Mouse (Mus musculus) hematopoietic stem cell, adult 5-6 weeks (primary cell): ENCODE measurements around the gene Olfr1511. TPM values are rescaled to one million over a fixed set of nuclear protein-coding genes. Genes with fewer than 3 reads are reported as not detected.

ENCODE experiments used
- ATAC-seq, 2 experiments: fragments of 125-278 bp in 1 of 2; replicated peaks in 1 of 2; 2 replicates each; pipeline ENCODE4 v1.8.0; 2016 to 2017; ENCODE audit warnings: inconsistent platforms in 2 of 2, mild to moderate bottlenecking in 2 of 2, moderate number of reproducible peaks in 2 of 2, low read depth in 1 of 2, moderate TSS enrichment in 1 of 2; ENCODE audit not compliant: low FRiP score in 2 of 2, poor library complexity in 2 of 2, severe bottlenecking in 2 of 2, insufficient read depth in 1 of 2, low TSS enrichment in 1 of 2
- total RNA-seq: library from RNA; stranded (forward); fragments of 172-1452, 232-1000 nt; gene quantifications from 2 replicates; pipeline ENCODE4 v1.2.3, GENCODE M21; 2017

Gene Olfr1511
- total RNA-seq: not detected in 2 replicates

DNA sequence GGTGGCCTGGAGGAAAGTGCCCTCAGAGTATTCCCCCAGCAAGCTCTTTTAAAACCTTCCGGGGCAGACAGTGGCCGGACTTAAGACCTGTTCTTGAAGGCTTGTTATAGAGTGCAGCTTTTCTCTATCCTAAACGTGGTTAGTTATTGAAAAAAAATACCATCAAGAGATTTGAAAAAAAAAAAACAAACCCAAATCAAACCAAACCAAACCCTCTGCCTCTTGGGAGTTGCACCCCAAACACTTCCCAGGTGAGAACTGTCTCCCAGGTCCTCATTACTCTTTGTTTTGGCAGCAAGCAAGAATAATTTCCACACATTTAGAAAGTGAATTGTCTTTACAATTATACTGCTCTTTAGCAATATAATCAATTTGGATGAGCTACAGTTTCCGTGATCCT lies at the start of gene Olfr1511:
TSS of gene Olfr1511 (minus strand) at position 101 of the 400 bp plus-strand sequence.
- no peak for ATAC-seq

DNA sequence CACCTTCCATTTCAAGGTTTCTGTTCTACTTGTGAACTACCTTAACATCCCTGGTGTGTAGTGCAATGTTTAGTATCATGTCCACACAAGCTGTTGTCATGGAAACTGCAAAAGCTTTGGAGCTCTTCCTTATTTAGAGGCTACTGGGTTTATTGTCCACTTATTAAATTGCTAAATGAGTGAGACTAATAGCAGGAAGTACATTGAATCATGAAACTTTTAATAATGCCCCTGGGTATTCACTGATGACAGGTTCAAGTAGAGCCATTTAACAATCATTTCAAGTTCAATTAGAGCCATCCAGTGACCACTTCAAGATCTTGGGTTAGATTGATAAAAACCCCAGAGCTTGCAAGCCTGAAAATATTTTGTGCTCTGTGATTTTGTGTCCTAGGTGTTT lies 45.5 kb upstream of the Olfr1511 start, which contains the start of gene Olfr1509:
TSS of gene Olfr1509 (plus strand) at position 301 of the 400 bp plus-strand sequence.
- no peak for ATAC-seq

DNA sequence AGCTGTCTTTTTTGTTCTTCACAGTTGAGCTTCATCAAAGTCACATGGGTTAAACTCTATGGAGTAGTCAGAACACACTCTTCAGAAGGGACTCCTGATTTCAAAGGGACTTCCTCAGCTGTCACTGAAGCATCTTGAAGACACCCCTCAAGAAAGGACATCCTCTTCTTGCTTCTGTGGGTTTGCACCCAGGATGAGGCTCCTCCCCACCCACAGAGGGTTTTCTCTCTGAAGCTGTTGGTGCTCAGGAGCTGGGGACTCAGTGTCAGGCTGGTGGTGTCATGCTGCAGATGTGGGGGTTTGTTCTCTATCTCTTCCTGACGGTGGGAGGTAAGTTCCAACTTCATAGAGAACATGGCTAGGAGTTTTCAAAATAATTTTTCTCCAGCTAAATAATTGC lies 30.5 kb upstream of the Olfr1511 start:
- ATAC-seq: no peak

- ATAC-seq: no peak
These were observed 17.1 kb upstream of the Olfr1511 start, which contains the start of gene Olfr1510 for GRCm38 (mm10) chr14:52414273-52414672. Gene Olfr1510, minus strand, starts transcription at chr14:52414373.

- peak; percentile 81 to 92 for ATAC-seq
These were observed 13.2 kb upstream of the Olfr1511 start for GRCm38 (mm10) chr14:52410142-52410919.

GRCm38 (mm10) chr14:52390084-52390848 lies 6.9 kb downstream of the Olfr1511 start:
- ATAC-seq: peak; percentile 75 to 90

DNA sequence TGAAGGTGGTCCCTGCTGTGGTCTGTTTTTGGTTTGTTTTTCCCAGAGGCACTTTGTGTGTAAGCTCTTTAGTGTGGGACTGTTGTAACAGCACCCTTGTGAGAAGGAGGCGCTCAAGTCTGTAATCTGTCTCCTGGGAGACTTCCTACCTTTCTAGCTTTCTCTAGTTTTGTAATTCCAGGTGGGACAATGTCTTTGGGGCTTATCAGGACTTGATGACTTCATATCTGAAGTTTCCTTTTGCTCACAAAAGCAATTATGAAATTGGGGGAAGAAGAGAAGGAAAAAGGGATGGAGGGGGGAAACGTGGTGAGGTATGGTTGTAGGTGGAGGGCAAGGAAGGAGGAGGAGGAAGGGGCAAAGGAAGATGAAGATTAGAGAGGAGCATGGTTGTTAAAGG lies 18.1 kb downstream of the Olfr1511 start, which contains the start of gene Olfr1512:
TSS of gene Olfr1512 (minus strand) at position 101 of the 400 bp plus-strand sequence.
- no peak for ATAC-seq

- ATAC-seq: no peak
These were observed 28.4 kb downstream of the Olfr1511 start for GRCm38 (mm10) chr14:52368741-52369140.

DNA sequence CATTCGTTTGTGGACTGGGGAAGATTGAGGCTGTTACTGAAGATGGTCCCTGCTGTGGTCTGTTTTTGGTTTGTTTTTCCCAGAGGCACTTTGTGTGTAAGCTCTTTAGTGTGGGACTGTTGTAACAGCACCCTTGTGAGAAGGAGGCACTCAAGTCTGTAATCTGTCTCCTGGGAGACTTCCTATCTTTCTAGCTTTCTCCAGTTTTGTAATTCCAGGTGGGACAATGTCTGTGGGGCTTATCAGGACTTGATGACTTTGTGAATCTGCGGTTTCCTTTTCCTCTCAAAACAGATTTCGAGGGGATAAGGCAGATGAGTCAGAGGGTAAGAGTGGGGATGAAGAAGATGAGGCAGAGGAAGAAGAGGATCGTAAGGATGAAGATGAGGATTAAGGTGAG lies 40.9 kb downstream of the Olfr1511 start, which contains the start of gene Olfr1513:
TSS of gene Olfr1513 (minus strand) at position 101 of the 400 bp plus-strand sequence.
- no peak for ATAC-seq

Other genes with a start within 250 kb of the Olfr1511 start
- gene Supt16, start 200.0 kb downstream of the Olfr1511 start, total RNA-seq: 191 and 251 TPM in 2 replicates
- 78.1 and 88.8 TPM in 2 replicates for gene Chd8, start 139.6 kb downstream of the Olfr1511 start, total RNA-seq
- 55.6 and 59.0 TPM in 2 replicates for gene Tox4, start 118.2 kb downstream of the Olfr1511 start, total RNA-seq
- 12.7 and 14.1 TPM in 2 replicates for gene Rab2b, start 117.8 kb downstream of the Olfr1511 start, total RNA-seq
- 60.1 and 97.6 TPM in 2 replicates for gene Mettl3, start 92.3 kb downstream of the Olfr1511 start, total RNA-seq
- gene Sall2, start 68.6 kb downstream of the Olfr1511 start, total RNA-seq: 3.4 and 6.2 TPM in 2 replicates
- gene Olfr1513, start 41.0 kb downstream of the Olfr1511 start, total RNA-seq: not detected in 2 replicates
- gene Olfr1512, start 18.2 kb downstream of the Olfr1511 start, total RNA-seq: not detected in 2 replicates
- not detected in 2 replicates for gene Olfr1510, start 17.0 kb upstream of the Olfr1511 start, total RNA-seq
- gene Olfr1509, start 45.6 kb upstream of the Olfr1511 start, total RNA-seq: not detected in 2 replicates
- gene Olfr1508, start 70.1 kb upstream of the Olfr1511 start, total RNA-seq: not detected in 2 replicates
- not detected in 2 replicates for gene Olfr1507, start 98.4 kb upstream of the Olfr1511 start, total RNA-seq